Mouse (Mus musculus) hindbrain, embryonic 11.5 days (tissue): ENCODE measurements around the gene Crtac1. TPM values are rescaled to one million over a fixed set of nuclear protein-coding genes. Genes with fewer than 3 reads are reported as not detected.
A peak's percentile ranks its signal among the peaks of the same experiment; 100 is the strongest.

Experiments
- ATAC-seq: fragments of 200-750 bp; cut with Nextera tagmentation; 2 replicates; pipeline ENCODE4 v1.8.0; 2017; ENCODE audit warnings: mild to moderate bottlenecking, moderate TSS enrichment, moderate library complexity; ENCODE audit not compliant: low FRiP score
- DNase-seq: peaks from one replicate; pipeline ENCODE4 v3.0.0-alpha.2; 2015; ENCODE audit warnings: low spot score
- H3K27ac ChIP-seq: fragments of 300-500 bp; sonication (generic); 2 replicates; pipeline ENCODE4 v1.5.1; 2014; ENCODE audit warnings: mild to moderate bottlenecking, low read depth, low read length
- H3K27me3 ChIP-seq: fragments of 300-500 bp; sonication (generic); 2 replicates; pipeline ENCODE4 v1.6.1; 2014; ENCODE audit warnings: mild to moderate bottlenecking, low read length, moderate library complexity, mixed read lengths; ENCODE audit not compliant: control insufficient read depth, insufficient read depth
- H3K36me3 ChIP-seq: fragments of 300-500 bp; sonication (generic); 2 replicates; pipeline ENCODE4 v1.6.1; 2014; ENCODE audit warnings: mild to moderate bottlenecking, low read length, moderate library complexity, mixed read lengths; ENCODE audit not compliant: control insufficient read depth, insufficient read depth
- H3K4me1 ChIP-seq: fragments of 300-500 bp; sonication (generic); replicated peaks from 2 replicates; pipeline ENCODE4 v1.6.1; 2014; ENCODE audit warnings: low read length, mixed read lengths; ENCODE audit not compliant: control insufficient read depth, insufficient read depth
- H3K4me2 ChIP-seq: fragments of 300-500 bp; sonication (generic); replicated peaks from 2 replicates; pipeline ENCODE4 v1.6.1; 2014; ENCODE audit warnings: mild to moderate bottlenecking, low read depth, low read length
- H3K4me3 ChIP-seq: fragments of 300-500 bp; sonication (generic); 2 replicates; pipeline ENCODE4 v1.5.1; 2014; ENCODE audit warnings: low read depth, low read length
- H3K9ac ChIP-seq: fragments of 300-500 bp; sonication (generic); 2 replicates; pipeline ENCODE4 v1.6.1; 2014; ENCODE audit warnings: low read depth, low read length
- H3K9me3 ChIP-seq: fragments of 300-500 bp; sonication (generic); 2 replicates; pipeline ENCODE4 v1.6.1; 2016; ENCODE audit warnings: low read length; ENCODE audit not compliant: control insufficient read depth
- WGBS: fragments of 180-500 bp; shearing (Covaris S2); extraction: QIAGEN DNeasy Blood & Tissue Kit; methylation state at CpG from one replicate; pipeline ENCODE4 v1.1.7; 2014; 5-methylcytosine and 5-hydroxymethylcytosine counted together
- polyA plus RNA-seq: library from polyadenylated mRNA; unstranded; fragments of >200 nt; fragmentation: Nextera tagmentation; extraction: Ambion mirVana; gene quantifications from 2 replicates; pipeline ENCODE4 v1.2.1, GENCODE M21; 2014

Crtac1 gene
- polyA plus RNA-seq, 1 experiment from 2014 or later, result 13.0 TPM

GRCm38 (mm10) chr19:42316525-42316924, 115.1 kb downstream of the Crtac1 start:
- Histone ChIP-seq H3K27me3 (no peaks in the 10 kb centered on the region), H3K27ac (0 out of 2 replicates have a peak overlapping the region, but pooled peaks have one; percentile 0), H3K4me2 (no peak overlapping the region), H3K4me1 (peaks cover 7% of the 10 kb centered on the region; the same call in 1 of the 2 replicates), H3K4me3 (no peak overlapping the region), H3K9me3 (no peaks in the 10 kb centered on the region), H3K9ac (no peak overlapping the region), H3K36me3 (no peaks in the 10 kb centered on the region)
- DNase-seq, result no peak
- 85% methylated on average over 2 of the region's 2 CpGs for WGBS
- ATAC-seq, result no peak; the same call in 1 of the 2 replicates

GRCm38 (mm10) chr19:42315914-42316313, 115.7 kb downstream of the Crtac1 start:
- peaks cover 7% of the 10 kb centered on the region; the same call in 1 of the 2 replicates for H3K4me1 ChIP-seq
- WGBS, result 6% methylated on average over 1 of the region's 1 CpGs

GRCm38 (mm10) chr19:42315070-42315679, 116.4 kb downstream of the Crtac1 start:
- H3K4me1 ChIP-seq, result peaks cover 7% of the 10 kb centered on the region; the same call in 1 of the 2 replicates
- no peaks in the 10 kb centered on the region for H3K36me3 ChIP-seq
- no peaks in the 10 kb centered on the region for H3K27me3 ChIP-seq
- H3K9ac ChIP-seq, result no peak overlapping the region
- H3K9me3 ChIP-seq, result no peaks in the 10 kb centered on the region
- no peak overlapping the region for H3K4me3 ChIP-seq
- ATAC-seq (peak; percentile 76), DNase-seq (peak; percentile 39)
- H3K27ac ChIP-seq, result peak overlapping the region; percentile 68
- no peak overlapping the region for H3K4me2 ChIP-seq
- WGBS, result 65% methylated on average over 6 of the region's 6 CpGs

More at GRCm38 (mm10) chr19:42315914-42316313, 115.7 kb downstream of the Crtac1 start:
- Histone ChIP-seq H3K4me2 (no peak overlapping the region), H3K9ac (no peak overlapping the region), H3K9me3 (no peaks in the 10 kb centered on the region), H3K27ac (peak overlapping the region; percentile 68), H3K36me3 (no peaks in the 10 kb centered on the region), H3K27me3 (no peaks in the 10 kb centered on the region), H3K4me3 (no peak overlapping the region)
- peak; percentile 61 for ATAC-seq
- DNase-seq, result peak; percentile 89

GRCm38 (mm10) chr19:42312191-42312590, 119.4 kb downstream of the Crtac1 start:
- Histone ChIP-seq H3K27ac (no peak overlapping the region), H3K9me3 (no peaks in the 10 kb centered on the region), H3K27me3 (no peaks in the 10 kb centered on the region), H3K4me3 (no peak overlapping the region), H3K4me2 (no peak overlapping the region), H3K4me1 (peaks cover 7% of the 10 kb centered on the region; the same call in 1 of the 2 replicates), H3K36me3 (no peaks in the 10 kb centered on the region), H3K9ac (no peak overlapping the region)
- no peak for DNase-seq
- 89% methylated on average over 3 of the region's 3 CpGs for whole genome bisulfite sequencing
- ATAC-seq, result no peak

GRCm38 (mm10) chr19:42311332-42311731, 120.3 kb downstream of the Crtac1 start:
- no peak overlapping the region for H3K4me3 ChIP-seq
- H3K27me3 ChIP-seq, result no peaks in the 10 kb centered on the region
- H3K4me2 ChIP-seq, result no peak overlapping the region
- H3K27ac ChIP-seq, result no peak overlapping the region
- H3K9ac ChIP-seq, result no peak overlapping the region
- no peak for DNase-seq
- H3K9me3 ChIP-seq, result no peaks in the 10 kb centered on the region
- H3K36me3 ChIP-seq, result no peaks in the 10 kb centered on the region
- peaks cover 7% of the 10 kb centered on the region; the same call in 1 of the 2 replicates for H3K4me1 ChIP-seq
- WGBS, result 51% methylated on average over 2 of the region's 2 CpGs
- no peak for ATAC-seq

- Histone ChIP-seq H3K4me2 (no peak overlapping the region), H3K4me3 (no peak overlapping the region), H3K9me3 (no peaks in the 10 kb centered on the region), H3K4me1 (no peaks in the 10 kb centered on the region; the same call in 1 of the 2 replicates), H3K27ac (no peak overlapping the region), H3K36me3 (no peaks in the 10 kb centered on the region), H3K9ac (no peak overlapping the region), H3K27me3 (no peaks in the 10 kb centered on the region)
- 86% methylated on average over 12 of the region's 12 CpGs for WGBS
- no peak for ATAC-seq
- DNase-seq, result no peak
Observed at GRCm38 (mm10) chr19:42308931-42309330, 122.7 kb downstream of the Crtac1 start.

- no peaks in the 10 kb centered on the region for H3K9me3 ChIP-seq
- H3K4me1 ChIP-seq, result no peaks in the 10 kb centered on the region; the same call in none of the 2 replicates
- H3K27me3 ChIP-seq, result no peaks in the 10 kb centered on the region
- H3K9ac ChIP-seq, result no peak overlapping the region
- H3K4me2 ChIP-seq, result no peak overlapping the region
- WGBS, result 13% methylated on average over 8 of the region's 8 CpGs
- no peak overlapping the region for H3K4me3 ChIP-seq
- DNase-seq (peak; percentile 64), ATAC-seq (peak; percentile 54; the same call in 1 of the 2 replicates)
- no peaks in the 10 kb centered on the region for H3K36me3 ChIP-seq
- no peak overlapping the region for H3K27ac ChIP-seq
Observed at GRCm38 (mm10) chr19:42307019-42307418, 124.6 kb downstream of the Crtac1 start.

- 49% methylated on average over 7 of the region's 7 CpGs for WGBS
Observed at GRCm38 (mm10) chr19:42306202-42306601, 125.4 kb downstream of the Crtac1 start.

GRCm38 (mm10) chr19:42305746-42306145, 125.8 kb downstream of the Crtac1 start:
- Histone ChIP-seq H3K9me3 (no peaks in the 10 kb centered on the region), H3K4me1 (no peaks in the 10 kb centered on the region; the same call in none of the 2 replicates), H3K9ac (no peak overlapping the region), H3K27ac (no peak overlapping the region), H3K36me3 (no peaks in the 10 kb centered on the region), H3K4me2 (no peak overlapping the region), H3K27me3 (no peaks in the 10 kb centered on the region), H3K4me3 (no peak overlapping the region)
- DNase-seq (no peak), ATAC-seq (no peak)
- 72% methylated on average over 8 of the region's 8 CpGs for WGBS

More at GRCm38 (mm10) chr19:42306202-42306601, 125.4 kb downstream of the Crtac1 start:
- ATAC-seq (no peak), DNase-seq (no peak)
- Histone ChIP-seq H3K9ac (no peak overlapping the region), H3K36me3 (no peaks in the 10 kb centered on the region), H3K9me3 (no peaks in the 10 kb centered on the region), H3K27me3 (no peaks in the 10 kb centered on the region), H3K4me1 (no peaks in the 10 kb centered on the region; the same call in none of the 2 replicates), H3K4me2 (no peak overlapping the region), H3K27ac (no peak overlapping the region), H3K4me3 (no peak overlapping the region)
